Mouse (Mus musculus) kidney, postnatal 10 days (tissue): ENCODE measurements around the gene Olfr1507.

ENCODE experiments used
- DNase-seq: peaks from one replicate; pipeline ENCODE4 v3.0.0; 2021; ENCODE audit warnings: mixed read lengths

Gene Olfr1507

GRCm38 (mm10) chr14:52495516-52495915 is at the start of gene Olfr1507:
Gene Olfr1507 (minus strand): TSS chr14:52495749.
- DNase-seq = no peak

GRCm38 (mm10) chr14:52533336-52533735 is 37.8 kb upstream of the Olfr1507 start:
- DNase-seq = no peak

GRCm38 (mm10) chr14:52524952-52525351 is 29.4 kb upstream of the Olfr1507 start:
- no peak for DNase-seq

GRCm38 (mm10) chr14:52467395-52467794 is 28.2 kb downstream of the Olfr1507 start, which contains the start of gene Olfr1508:
Gene Olfr1508 (minus strand): TSS chr14:52467495.
- no peak for DNase-seq

GRCm38 (mm10) chr14:52465738-52466137 is 29.8 kb downstream of the Olfr1507 start:
- no peak for DNase-seq

- DNase-seq = no peak
Observed at GRCm38 (mm10) chr14:52461928-52462327, 33.6 kb downstream of the Olfr1507 start.

GRCm38 (mm10) chr14:52451138-52451537 is 44.4 kb downstream of the Olfr1507 start:
- DNase-seq = no peak

- DNase-seq = no peak
Observed at GRCm38 (mm10) chr14:52442690-52443089, 52.9 kb downstream of the Olfr1507 start, which contains the start of gene Olfr1509. Gene Olfr1509 (plus strand): TSS chr14:52442990.
